Mouse (Mus musculus): Measurements from ENCODE around the gene Shroom3. TPM values are rescaled to one million over a fixed set of nuclear protein-coding genes. Genes with fewer than 3 reads are reported as not detected.

Shroom3 gene
- polyA plus RNA-seq, 1 experiment = 0.57 TPM

DNA sequence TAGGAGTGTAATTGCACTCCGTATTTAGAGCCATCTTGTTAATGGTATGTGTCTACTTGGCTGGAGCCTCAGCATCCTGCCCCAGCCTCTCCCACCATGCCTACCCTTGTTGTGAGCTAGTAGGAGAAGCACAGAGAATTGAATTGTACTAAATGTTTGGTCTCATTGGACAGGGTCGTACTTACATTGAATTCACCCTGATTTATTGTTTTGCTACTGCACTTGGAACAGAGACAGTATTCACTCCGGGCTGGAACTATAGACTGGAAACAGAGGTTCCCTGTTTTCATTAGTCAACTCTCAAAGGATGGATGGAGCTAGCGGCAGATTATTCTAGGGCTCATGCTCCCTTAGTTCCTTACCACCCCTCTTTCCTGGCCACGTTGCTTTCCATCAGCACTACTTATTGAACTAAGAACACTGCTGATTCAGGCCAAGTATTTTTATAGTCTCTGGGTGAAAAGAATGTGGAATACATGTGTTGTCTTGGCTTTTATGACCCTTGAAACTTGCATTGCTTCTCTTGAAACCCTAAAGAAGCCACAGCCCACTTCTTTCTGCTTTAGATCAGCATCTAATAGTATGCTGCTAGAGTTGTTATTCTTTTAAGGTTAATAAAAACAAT is 28.5 kb downstream of the Shroom3 start:
- H3K79me3 ChIP-seq (ENCODE audit: low read depth) = no peaks in the 10 kb centered on the region
- no peak overlapping the region for H3ac ChIP-seq (ENCODE audit: control insufficient read depth, insufficient read length, low read depth)
- no peaks in the 10 kb centered on the region for H3K36me3 ChIP-seq (ENCODE audit: control insufficient read depth, insufficient read depth)
- no peak for TF ChIP-seq MYOG (IDR thresholded peaks at IDR 0.05; ENCODE audit: control insufficient read depth, extremely low read depth, insufficient read length)
- TF ChIP-seq CEBPB (IDR thresholded peaks at IDR 0.05; ENCODE audit: low read depth) = no peak
- no peak for TF ChIP-seq FOSL1 (IDR thresholded peaks at IDR 0.05; ENCODE audit: insufficient read depth, low read length, poor library complexity, severe bottlenecking)
- TF ChIP-seq CTCF (IDR thresholded peaks at IDR 0.05; ENCODE audit: control insufficient read depth, insufficient read depth, insufficient read length) = no peak
- no peak for TF ChIP-seq MYOD1 (IDR thresholded peaks at IDR 0.05; ENCODE audit: control insufficient read depth, insufficient read length, low read depth)
- TF ChIP-seq MAX (IDR thresholded peaks at IDR 0.05) = no peak
- no peaks in the 10 kb centered on the region for H3K27me3 ChIP-seq (ENCODE audit: control insufficient read depth, insufficient read depth, insufficient read length)
- no peaks in the 10 kb centered on the region for H3K79me2 ChIP-seq (ENCODE audit: control insufficient read depth, insufficient read depth)
- no peak overlapping the region for H3K4me3 ChIP-seq (ENCODE audit: insufficient read depth, poor library complexity, severe bottlenecking)

DNA sequence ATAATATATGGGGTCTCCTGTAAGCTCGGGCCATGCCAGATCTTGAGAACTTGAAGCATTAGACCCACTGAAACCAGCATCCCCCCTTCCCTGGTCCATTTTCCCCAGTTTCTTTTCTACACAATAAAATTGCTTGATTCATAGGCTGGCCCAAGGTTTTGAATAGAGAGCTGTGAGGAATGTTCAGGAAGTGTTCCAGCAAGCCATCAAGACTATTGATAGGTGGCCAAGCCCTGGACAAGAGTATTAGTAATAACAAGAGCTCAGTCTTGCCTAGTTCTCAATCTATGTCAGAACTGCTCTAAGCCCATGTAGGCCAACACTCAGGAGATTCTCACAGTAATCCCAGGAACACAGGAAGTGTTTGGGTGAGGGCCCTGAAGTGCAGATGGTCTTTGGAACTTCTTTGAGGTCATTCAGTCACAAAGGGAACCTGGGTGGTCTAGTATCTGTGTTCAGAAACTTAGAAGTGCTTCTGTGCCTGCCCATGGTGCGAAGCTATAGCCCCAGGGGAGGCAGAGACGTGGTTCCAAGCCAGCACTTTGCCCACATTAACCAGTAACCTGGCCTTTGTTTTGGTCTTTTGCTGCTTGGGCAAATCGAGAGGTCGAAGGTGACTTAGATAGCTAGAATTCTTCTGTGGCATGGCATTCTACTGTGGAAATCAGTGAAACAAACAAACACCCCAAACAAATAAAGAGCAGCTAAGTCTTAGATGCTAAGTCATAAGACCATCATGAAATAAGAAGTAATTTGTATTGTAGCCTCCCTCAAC is 29.6 kb downstream of the Shroom3 start:
- Histone ChIP-seq H3K4me3 (ENCODE audit: insufficient read depth, poor library complexity, severe bottlenecking) (no peak overlapping the region), H3K27me3 (ENCODE audit: control insufficient read depth, insufficient read depth, insufficient read length) (no peaks in the 10 kb centered on the region), H3K79me3 (ENCODE audit: low read depth) (no peaks in the 10 kb centered on the region), H3K36me3 (ENCODE audit: control insufficient read depth, insufficient read depth) (no peaks in the 10 kb centered on the region), H3ac (ENCODE audit: control insufficient read depth, insufficient read length, low read depth) (no peak overlapping the region), H3K79me2 (ENCODE audit: control insufficient read depth, insufficient read depth) (no peaks in the 10 kb centered on the region)
- no peak for TF ChIP-seq MYOG (IDR thresholded peaks at IDR 0.05; ENCODE audit: control insufficient read depth, extremely low read depth, insufficient read length)
- no peak for TF ChIP-seq MAX (IDR thresholded peaks at IDR 0.05)
- TF ChIP-seq FOSL1 (IDR thresholded peaks at IDR 0.05; ENCODE audit: insufficient read depth, low read length, poor library complexity, severe bottlenecking) = no peak

DNA sequence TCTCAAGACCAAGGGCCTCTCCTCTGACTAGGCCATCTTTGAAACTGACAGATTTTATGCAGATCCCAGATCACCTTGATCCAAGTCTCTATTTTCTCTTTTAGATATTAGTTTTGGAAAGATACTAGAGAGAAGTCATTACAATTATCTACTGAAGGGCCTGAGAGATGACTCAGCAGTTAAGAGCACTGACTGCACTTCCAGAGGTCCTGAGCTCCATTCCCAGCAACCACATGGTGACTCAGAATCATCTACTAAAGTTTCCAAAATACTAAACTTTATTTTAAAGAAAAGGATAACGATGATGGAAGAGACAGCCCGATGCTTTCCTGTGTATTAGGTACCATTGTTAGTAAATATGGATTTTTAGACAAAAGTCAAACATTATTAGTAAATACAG is 31.7 kb downstream of the Shroom3 start:
- no peak overlapping the region for H3K4me3 ChIP-seq (ENCODE audit: insufficient read depth, poor library complexity, severe bottlenecking)
- no peak for TF ChIP-seq MAX (IDR thresholded peaks at IDR 0.05)
- no peak for TF ChIP-seq CEBPB (IDR thresholded peaks at IDR 0.05; ENCODE audit: low read depth)
- TF ChIP-seq MYOD1 (IDR thresholded peaks at IDR 0.05; ENCODE audit: control insufficient read depth, insufficient read length, low read depth) = no peak
- TF ChIP-seq MYOG (IDR thresholded peaks at IDR 0.05; ENCODE audit: control insufficient read depth, extremely low read depth, insufficient read length) = no peak
- TF ChIP-seq USF1 (IDR thresholded peaks at IDR 0.05; ENCODE audit: low read depth) = no peak
- no peak for TF ChIP-seq CTCF (IDR thresholded peaks at IDR 0.05; ENCODE audit: control insufficient read depth, insufficient read depth, insufficient read length)
- no peak for TF ChIP-seq FOSL1 (IDR thresholded peaks at IDR 0.05; ENCODE audit: insufficient read depth, low read length, poor library complexity, severe bottlenecking)
- H3ac ChIP-seq (ENCODE audit: control insufficient read depth, insufficient read length, low read depth) = no peak overlapping the region
- no peaks in the 10 kb centered on the region for H3K79me2 ChIP-seq (ENCODE audit: control insufficient read depth, insufficient read depth)
- H3K27me3 ChIP-seq (ENCODE audit: control insufficient read depth, insufficient read depth, insufficient read length) = no peaks in the 10 kb centered on the region
- H3K79me3 ChIP-seq (ENCODE audit: low read depth) = no peaks in the 10 kb centered on the region
- H3K36me3 ChIP-seq (ENCODE audit: control insufficient read depth, insufficient read depth) = no peaks in the 10 kb centered on the region

DNA sequence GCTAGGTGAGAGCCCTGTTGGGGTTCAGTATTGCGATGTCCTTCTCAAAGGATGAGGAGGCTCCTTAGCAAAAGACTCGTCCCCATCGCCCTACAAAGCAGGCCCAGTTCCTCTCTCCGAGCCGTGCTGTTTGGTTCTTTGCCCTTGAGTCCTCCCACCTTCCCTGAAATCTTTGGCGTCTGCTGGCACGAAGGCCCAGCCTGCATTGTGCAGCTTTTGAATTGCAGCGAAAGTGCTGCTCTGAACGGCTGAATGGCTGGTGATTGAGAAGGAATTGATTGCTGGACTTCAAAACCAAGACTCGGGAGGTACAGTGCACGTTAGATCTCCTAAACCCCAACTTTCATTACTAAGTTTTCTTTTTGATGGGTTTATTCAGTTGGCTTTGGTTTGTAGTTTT is 32.1 kb downstream of the Shroom3 start:
- Histone ChIP-seq H3K79me2 (ENCODE audit: control insufficient read depth, insufficient read depth) (no peaks in the 10 kb centered on the region), H3K4me3 (ENCODE audit: insufficient read depth, poor library complexity, severe bottlenecking) (no peak overlapping the region), H3K79me3 (ENCODE audit: low read depth) (no peaks in the 10 kb centered on the region), H3K27me3 (ENCODE audit: control insufficient read depth, insufficient read depth, insufficient read length) (no peaks in the 10 kb centered on the region), H3ac (ENCODE audit: control insufficient read depth, insufficient read length, low read depth) (no peak overlapping the region), H3K36me3 (ENCODE audit: control insufficient read depth, insufficient read depth) (no peaks in the 10 kb centered on the region)
- TF ChIP-seq USF1 (IDR thresholded peaks at IDR 0.05; ENCODE audit: low read depth) = no peak
- no peak for TF ChIP-seq MYOG (IDR thresholded peaks at IDR 0.05; ENCODE audit: control insufficient read depth, extremely low read depth, insufficient read length)
- TF ChIP-seq MAX (IDR thresholded peaks at IDR 0.05) = no peak

DNA sequence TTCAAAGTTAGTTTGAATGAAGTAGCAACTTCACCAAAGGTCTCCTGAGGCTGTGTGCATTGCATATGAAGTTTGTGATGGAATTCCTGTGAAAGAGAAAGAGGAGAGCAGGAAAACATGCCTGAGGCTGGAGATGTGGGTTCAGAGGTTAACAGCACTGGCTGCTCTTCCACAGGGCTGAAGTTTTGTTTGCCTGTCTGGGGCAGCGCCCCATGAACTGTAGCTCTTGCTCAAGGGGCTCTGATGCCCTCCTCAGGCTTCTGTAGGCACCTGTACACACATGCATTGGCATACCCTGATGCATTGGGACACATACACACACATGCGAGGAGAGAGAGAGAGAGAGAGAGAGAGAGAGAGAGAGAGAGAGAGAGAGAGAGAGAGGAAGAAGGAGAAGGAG is 32.7 kb downstream of the Shroom3 start:
- H3ac ChIP-seq (ENCODE audit: control insufficient read depth, insufficient read length, low read depth) = no peak overlapping the region
- H3K79me2 ChIP-seq (ENCODE audit: control insufficient read depth, insufficient read depth) = no peaks in the 10 kb centered on the region
- H3K36me3 ChIP-seq (ENCODE audit: control insufficient read depth, insufficient read depth) = no peaks in the 10 kb centered on the region
- H3K79me3 ChIP-seq (ENCODE audit: low read depth) = no peaks in the 10 kb centered on the region
- TF ChIP-seq USF1 (IDR thresholded peaks at IDR 0.05; ENCODE audit: low read depth) = no peak
- TF ChIP-seq FOSL1 (IDR thresholded peaks at IDR 0.05; ENCODE audit: insufficient read depth, low read length, poor library complexity, severe bottlenecking) = no peak
- TF ChIP-seq CEBPB (IDR thresholded peaks at IDR 0.05; ENCODE audit: low read depth) = no peak
- H3K4me3 ChIP-seq (ENCODE audit: insufficient read depth, poor library complexity, severe bottlenecking) = no peak overlapping the region
- H3K27me3 ChIP-seq (ENCODE audit: control insufficient read depth, insufficient read depth, insufficient read length) = no peaks in the 10 kb centered on the region

DNA sequence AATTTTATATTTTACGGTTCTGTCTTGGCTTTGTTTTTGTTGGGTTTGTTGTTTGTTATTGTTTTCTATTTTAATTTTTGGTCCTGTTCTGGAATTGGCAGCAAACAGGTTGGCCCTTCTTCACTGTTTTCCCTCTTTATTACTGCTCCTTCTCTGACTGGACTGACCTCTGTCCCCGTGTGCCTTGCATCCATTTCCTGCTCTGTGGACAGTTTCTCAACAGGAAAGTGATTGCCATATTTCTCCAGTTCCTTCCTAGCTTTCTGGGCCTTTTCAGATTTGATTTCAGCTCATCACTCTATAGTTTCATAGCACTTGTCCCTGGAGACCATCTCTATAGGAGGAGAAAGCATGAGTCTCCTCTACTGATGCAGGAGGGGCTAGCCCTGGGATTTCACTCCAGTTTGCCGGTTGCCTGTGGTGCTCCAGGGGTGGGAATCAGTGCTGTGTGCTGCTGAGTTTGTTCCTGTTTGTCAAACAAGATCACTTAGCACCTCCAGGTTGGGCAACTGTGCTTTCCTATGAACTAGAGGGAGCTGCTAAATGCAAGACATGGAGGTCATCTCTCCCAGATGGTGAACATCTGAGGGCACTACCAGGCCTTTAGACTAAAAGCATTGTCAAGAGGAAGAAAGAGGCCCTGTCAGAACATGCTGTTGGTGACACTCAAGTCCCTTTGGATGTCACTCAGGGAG is 34.6 kb downstream of the Shroom3 start:
- H3K36me3 ChIP-seq (ENCODE audit: control insufficient read depth, insufficient read depth) = no peaks in the 10 kb centered on the region
- H3K4me3 ChIP-seq (ENCODE audit: insufficient read depth, poor library complexity, severe bottlenecking) = no peak overlapping the region
- TF ChIP-seq CEBPB (IDR thresholded peaks at IDR 0.05; ENCODE audit: low read depth) (no peak), MYOD1 (IDR thresholded peaks at IDR 0.05; ENCODE audit: control insufficient read depth, insufficient read length, low read depth) (no peak), MYOG (IDR thresholded peaks at IDR 0.05; ENCODE audit: control insufficient read depth, extremely low read depth, insufficient read length) (no peak), CTCF (IDR thresholded peaks at IDR 0.05; ENCODE audit: control insufficient read depth, insufficient read depth, insufficient read length) (no peak), USF1 (IDR thresholded peaks at IDR 0.05; ENCODE audit: low read depth) (no peak), FOSL1 (IDR thresholded peaks at IDR 0.05; ENCODE audit: insufficient read depth, low read length, poor library complexity, severe bottlenecking) (no peak), MAX (IDR thresholded peaks at IDR 0.05) (no peak)
- H3ac ChIP-seq (ENCODE audit: control insufficient read depth, insufficient read length, low read depth) = no peak overlapping the region
- H3K79me2 ChIP-seq (ENCODE audit: control insufficient read depth, insufficient read depth) = no peaks in the 10 kb centered on the region
- H3K79me3 ChIP-seq (ENCODE audit: low read depth) = no peaks in the 10 kb centered on the region
- no peaks in the 10 kb centered on the region for H3K27me3 ChIP-seq (ENCODE audit: control insufficient read depth, insufficient read depth, insufficient read length)
